Mouse (Mus musculus): ENCODE measurements around the gene Rps6ka2. TPM values are rescaled to one million over a fixed set of nuclear protein-coding genes. Genes with fewer than 3 reads are reported as not detected.
"Not testable (repeated sequence)": the region's sequence is repeated elsewhere in the genome, so short reads cannot be mapped to it uniquely, and the experiment has no call there.

Gene Rps6ka2
- polyA plus RNA-seq, 1 experiment from 2014 or later, result 22.5 TPM

- not testable (repeated sequence) for H3K9ac ChIP-seq; H3K4me3 ChIP-seq; H3K4me2 ChIP-seq; H3K27ac ChIP-seq (replicated peaks); H3K9me3 ChIP-seq; H3K4me1 ChIP-seq (replicated peaks); H3K36me3 ChIP-seq; H3K27me3 ChIP-seq; ATAC-seq (ENCODE audit: low FRiP score, low read depth)
- 79% methylated on average over 1 of the region's 1 CpGs for WGBS
These were observed 182.7 kb downstream of the Rps6ka2 start, which contains the start of gene Ttll2 for GRCm38 (mm10) chr17:7352596-7352995. Gene Ttll2 (minus strand): TSS chr17:7352696.

Other genes starting within 250 kb of the Rps6ka2 start
- 56.3 and 57.6 TPM in 2 replicates for gene Rsph3b, start 221.4 kb upstream of the Rps6ka2 start, polyA plus RNA-seq (2015; fragmentation: Nextera tagmentation; extraction: Ambion mirVana)
- 50.6 and 53.7 TPM in 2 replicates for gene Tagap1, start 209.0 kb upstream of the Rps6ka2 start, polyA plus RNA-seq (2015; fragmentation: Nextera tagmentation; extraction: Ambion mirVana)
- 107 and 116 TPM in 2 replicates for gene Rnaset2b, start 199.5 kb upstream of the Rps6ka2 start, polyA plus RNA-seq (2015; fragmentation: Nextera tagmentation; extraction: Ambion mirVana)
- gene Gm49721, start 191.2 kb upstream of the Rps6ka2 start, polyA plus RNA-seq (2015; fragmentation: Nextera tagmentation; extraction: Ambion mirVana), result 0.19 and 0.38 TPM in 2 replicates
- gene Gm1604a, start 144.5 kb upstream of the Rps6ka2 start, polyA plus RNA-seq (2015; fragmentation: Nextera tagmentation; extraction: Ambion mirVana), result 0.30 TPM in 1 of 2 replicates, not detected in the other
- not detected in 2 replicates for gene Tcp10a, start 154.5 kb downstream of the Rps6ka2 start, polyA plus RNA-seq (2015; fragmentation: Nextera tagmentation; extraction: Ambion mirVana)
- gene Ttll2, start 182.6 kb downstream of the Rps6ka2 start, polyA plus RNA-seq (2015; fragmentation: Nextera tagmentation; extraction: Ambion mirVana), result not detected in 2 replicates
- gene Gm49630, start 201.9 kb downstream of the Rps6ka2 start, polyA plus RNA-seq (2015; fragmentation: Nextera tagmentation; extraction: Ambion mirVana), result not detected in 2 replicates
- gene Unc93a2, start 215.3 kb downstream of the Rps6ka2 start, polyA plus RNA-seq (2015; fragmentation: Nextera tagmentation; extraction: Ambion mirVana), result 0.09 TPM in 1 of 2 replicates, not detected in the other

All from hindbrain, embryonic 15.5 days (tissue).